Mouse (Mus musculus) CH12.LX (cell line): ENCODE measurements at regions not wholly inside any gene's neighbourhood (a gene's known extent, or its start where the extent isn't known, plus 50 kb on each side); places are given as distances from the start of the nearest gene placed in this dataset.

ENCODE experiments used
- BHLHE40 ChIP-seq: IDR thresholded peaks from 2 replicates; pipeline ENCODE4 v1.6.1; 2011; ENCODE audit warnings: mild to moderate bottlenecking, low read depth, low read length, improper control_type of control experiment
- CHD2 ChIP-seq: IDR thresholded peaks from 2 replicates; pipeline ENCODE4 v1.6.1; 2011; ENCODE audit warnings: low read length, improper control_type of control experiment
- CTCF ChIP-seq, 2 experiments: IDR thresholded peaks in 1 of 2; conservative IDR thresholded peaks in 1 of 2; 2 replicates each; pipeline ENCODE4 v1.5.1; 2011 to 2012; ENCODE audit warnings: low read depth in 2 of 2, low read length in 2 of 2, improper control_type of control experiment in 1 of 2, inconsistent platforms in 1 of 2, mild to moderate bottlenecking in 1 of 2, moderate library complexity in 1 of 2
- ELF1 ChIP-seq: IDR thresholded peaks from 2 replicates; pipeline ENCODE4 v1.6.1; 2014; ENCODE audit warnings: low read depth, mild to moderate bottlenecking, inconsistent platforms, low read length, improper control_type of control experiment
- HCFC1 ChIP-seq: IDR thresholded peaks from 2 replicates; pipeline ENCODE4 v1.6.1; 2012; ENCODE audit warnings: low read depth, mild to moderate bottlenecking, inconsistent platforms, low read length, improper control_type of control experiment
- MXI1 ChIP-seq: IDR thresholded peaks from 2 replicates; pipeline ENCODE4 v1.6.1; 2011; ENCODE audit warnings: mild to moderate bottlenecking, low read depth, low read length, improper control_type of control experiment
- NELFE ChIP-seq: IDR thresholded peaks from 2 replicates; pipeline ENCODE4 v1.6.1; 2011; ENCODE audit warnings: low read depth, low read length, improper control_type of control experiment
- POLR2A ChIP-seq: IDR thresholded peaks from 2 replicates; pipeline ENCODE4 v1.6.1; 2011; ENCODE audit warnings: low read depth, mild to moderate bottlenecking, improper control_type of control experiment, low read length
- TBP ChIP-seq: conservative IDR thresholded peaks from 2 replicates; pipeline ENCODE4 v1.6.1; 2011; ENCODE audit warnings: low read depth, low read length, improper control_type of control experiment
- TCF12 ChIP-seq: IDR thresholded peaks from 2 replicates; pipeline ENCODE4 v1.6.1; 2014; ENCODE audit warnings: low read depth, mild to moderate bottlenecking, inconsistent platforms, low read length, improper control_type of control experiment
- USF1 ChIP-seq: IDR thresholded peaks from 2 replicates; pipeline ENCODE4 v1.6.1; 2014; ENCODE audit warnings: low read depth, mild to moderate bottlenecking, inconsistent platforms, low read length, improper control_type of control experiment
- USF2 ChIP-seq: conservative IDR thresholded peaks from 2 replicates; pipeline ENCODE4 v1.6.1; 2011; ENCODE audit warnings: low read depth, low read length, improper control_type of control experiment
- ZC3H11A ChIP-seq: IDR thresholded peaks from 2 replicates; pipeline ENCODE4 v1.6.1; 2012; ENCODE audit warnings: low read depth, mild to moderate bottlenecking, inconsistent platforms, low read length, improper control_type of control experiment

DNA sequence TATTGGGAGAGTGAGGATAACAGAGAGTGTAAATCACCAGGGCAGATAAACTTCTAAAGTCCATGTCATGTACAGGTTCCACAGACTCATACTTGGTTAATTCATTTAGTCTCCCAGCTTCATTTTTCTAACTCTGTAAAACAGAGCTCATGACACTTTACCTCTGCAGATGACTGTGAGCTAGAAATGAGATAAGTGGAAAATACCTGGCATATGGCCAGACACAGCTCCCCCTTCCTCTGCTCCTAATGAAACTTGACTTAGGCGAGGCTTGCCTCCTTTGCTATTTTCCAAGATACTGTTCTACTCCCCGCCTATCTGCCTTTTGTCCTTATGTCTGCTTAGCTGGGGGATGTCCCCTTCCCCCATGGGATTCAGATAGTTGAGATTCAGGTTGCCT is 351.7 kb upstream of the Lcorl start:
- TF ChIP-seq BHLHE40, result no peak
- no peak for TF ChIP-seq CTCF (conservative IDR thresholded peaks at IDR 0.05 in 1 of 2, IDR thresholded peaks at IDR 0.05 in 1 of 2; ENCODE audit: low read depth in 2 of 2, low read length in 2 of 2)
- TF ChIP-seq MXI1, result no peak
- no peak for TF ChIP-seq TBP
- no peak for TF ChIP-seq USF1
- no peak for TF ChIP-seq POLR2A
- no peak for TF ChIP-seq NELFE
- TF ChIP-seq HCFC1, result no peak
- no peak for TF ChIP-seq CHD2
- TF ChIP-seq TCF12, result no peak
- no peak for TF ChIP-seq ZC3H11A
- TF ChIP-seq USF2, result no peak
- no peak for TF ChIP-seq ELF1
